Mouse (Mus musculus) left cerebral cortex, adult 18-20 months (tissue): ENCODE measurements around the gene Fam196a. TPM values are rescaled to one million over a fixed set of nuclear protein-coding genes. Genes with fewer than 3 reads are reported as not detected.

Experiments used
- DNase-seq, 2 experiments: peaks; one replicate each; pipeline ENCODE4 v3.0.0; 2021 to 2022; ENCODE audit warnings: low spot score in 2 of 2, mixed read lengths in 1 of 2
- total RNA-seq, 2 experiments: library from RNA; stranded (reverse); gene quantifications; 2 replicates each; pipeline ENCODE4 v1.2.3; 2021

Fam196a gene
- total RNA-seq, 2 experiments from 2014 or later, result 16.6 to 17.2 TPM

- no peak for DNase-seq
Measured at GRCm38 (mm10) chr7:134842751-134843150, 95.5 kb downstream of the Fam196a start.

GRCm38 (mm10) chr7:134840066-134840465, 98.2 kb downstream of the Fam196a start:
- DNase-seq, result no peak
